Mouse (Mus musculus) cerebellum, adult (tissue): ENCODE results near the gene Stxbp6.
"Not testable (repeated sequence)": the region's sequence is repeated elsewhere in the genome, so short reads cannot be mapped to it uniquely, and the experiment has no call there.

Source experiments
- ATAC-seq: cut with Nextera tagmentation; 2 replicates; pipeline ENCODE4 v1.9.2; 2017; ENCODE audit warnings: mild to moderate bottlenecking, moderate library complexity, mixed read lengths; ENCODE audit not compliant: insufficient number of reproducible peaks, low FRiP score, low TSS enrichment

Stxbp6 gene

DNA sequence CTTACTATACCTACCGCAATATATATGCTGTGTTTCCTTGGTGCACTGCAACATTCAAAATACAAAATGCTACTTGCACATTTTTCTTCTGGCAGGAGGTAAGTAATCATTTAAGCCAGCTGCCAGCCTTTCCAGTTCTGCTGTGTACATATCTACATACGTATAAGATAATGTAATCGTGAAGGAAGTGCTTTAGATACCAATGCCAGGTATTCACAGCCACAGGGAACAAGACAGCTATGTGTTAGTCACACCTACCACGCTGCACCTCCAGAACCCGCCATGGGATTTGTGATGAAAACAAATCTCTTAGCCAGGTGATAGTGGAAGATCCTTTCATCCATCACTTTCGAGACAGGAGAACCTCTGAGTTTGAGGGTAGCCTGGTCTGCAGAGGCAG lies 13.7 kb downstream of the Stxbp6 start:
- no peak for ATAC-seq

- no peak for ATAC-seq
These were observed 16.5 kb downstream of the Stxbp6 start for GRCm38 (mm10) chr12:45058007-45058406.

DNA sequence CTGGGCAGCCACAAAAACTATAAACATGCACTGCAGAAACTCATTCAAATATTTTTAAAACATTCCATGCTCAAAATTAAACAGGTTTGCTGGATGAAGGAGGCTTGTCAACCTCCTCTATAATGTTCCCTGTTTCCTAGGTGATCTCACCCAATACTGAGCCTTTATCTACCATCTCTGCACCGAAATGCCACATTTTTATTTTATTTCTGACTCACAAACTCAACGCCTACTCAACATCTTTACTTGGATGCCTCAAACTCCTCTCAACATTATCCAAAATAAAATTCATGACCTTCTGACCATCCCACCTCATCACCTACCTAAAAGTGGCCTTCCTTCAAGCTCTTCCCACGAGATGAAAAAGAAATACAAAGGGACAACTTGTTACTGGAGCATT lies 18.1 kb downstream of the Stxbp6 start:
- no peak for ATAC-seq

GRCm38 (mm10) chr12:45053319-45053718 lies 21.2 kb downstream of the Stxbp6 start:
- no peak for ATAC-seq

- ATAC-seq = no peak
These were observed 21.6 kb downstream of the Stxbp6 start for GRCm38 (mm10) chr12:45052860-45053259.

DNA sequence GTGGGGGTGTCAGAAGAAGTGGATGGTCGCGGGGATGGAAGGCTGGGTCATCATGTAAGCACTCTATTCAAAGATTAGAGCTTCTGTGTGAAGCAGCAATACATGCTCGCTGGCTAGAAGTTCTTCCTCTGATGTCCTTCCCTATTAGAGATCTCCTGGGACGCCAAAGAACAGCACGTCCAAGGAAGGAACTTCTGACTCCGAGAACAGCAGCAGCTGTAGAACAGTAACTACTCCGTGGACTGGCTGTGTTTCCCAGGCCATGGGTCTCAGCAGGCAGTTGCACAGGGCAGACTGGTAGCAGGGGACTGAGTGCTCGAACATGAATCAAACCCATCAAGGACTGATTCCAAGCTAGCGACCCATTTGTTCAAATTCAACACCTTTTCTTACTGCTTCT lies 24.6 kb downstream of the Stxbp6 start:
- ATAC-seq = no peak

- ATAC-seq = not testable (repeated sequence)
These were observed 26.8 kb downstream of the Stxbp6 start for GRCm38 (mm10) chr12:45047711-45048110.

- no peak for ATAC-seq
These were observed 27.3 kb downstream of the Stxbp6 start for GRCm38 (mm10) chr12:45047172-45047571.

DNA sequence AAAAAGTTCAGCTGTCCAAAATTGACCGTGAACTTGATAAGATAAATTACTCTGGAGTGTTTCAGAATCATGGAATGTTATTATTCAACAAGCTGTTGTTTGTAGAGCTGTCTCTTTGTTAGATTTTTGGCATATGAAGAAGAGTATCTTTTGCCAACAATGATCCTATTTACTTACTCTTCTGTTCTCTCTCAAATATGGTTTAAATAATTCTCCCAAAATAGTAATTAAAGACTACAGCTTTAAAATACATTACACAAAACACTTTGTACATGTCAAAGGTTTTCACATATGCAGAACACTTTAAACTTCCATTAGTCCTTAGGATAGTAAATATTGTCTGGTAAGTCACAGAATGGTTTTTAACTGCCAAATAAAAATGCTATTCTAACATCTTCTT lies 29.9 kb downstream of the Stxbp6 start:
- ATAC-seq = no peak

DNA sequence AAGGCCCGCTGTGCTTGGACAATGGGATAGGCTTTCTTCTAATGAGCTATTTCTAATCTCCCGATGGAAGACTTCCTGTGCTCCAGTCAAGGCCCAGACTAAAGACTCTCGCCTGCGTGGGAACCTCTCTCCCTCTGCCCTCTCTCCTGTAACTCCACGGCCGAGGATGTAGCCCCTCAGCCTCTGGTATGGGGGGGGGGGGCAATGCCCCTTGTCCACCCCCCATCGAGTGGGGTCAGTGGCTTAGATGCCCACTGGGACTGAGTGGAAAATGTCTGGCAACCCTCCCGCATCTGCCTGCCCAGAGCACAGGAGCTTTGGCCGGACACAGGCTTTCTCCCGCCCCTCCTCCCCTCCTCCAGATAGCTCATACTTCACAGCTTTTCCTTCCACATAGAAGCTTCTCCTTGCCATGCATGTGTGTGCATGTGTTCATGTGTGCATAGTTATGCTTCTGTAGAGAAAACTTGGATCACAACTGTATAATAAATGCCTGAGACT lies 31.9 kb downstream of the Stxbp6 start:
- no peak for ATAC-seq

- no peak for ATAC-seq
These were observed 37.0 kb downstream of the Stxbp6 start for GRCm38 (mm10) chr12:45037496-45037895.

GRCm38 (mm10) chr12:45037091-45037490 lies 37.4 kb downstream of the Stxbp6 start:
- ATAC-seq = no peak

GRCm38 (mm10) chr12:45030681-45031080 lies 43.8 kb downstream of the Stxbp6 start:
- no peak for ATAC-seq

DNA sequence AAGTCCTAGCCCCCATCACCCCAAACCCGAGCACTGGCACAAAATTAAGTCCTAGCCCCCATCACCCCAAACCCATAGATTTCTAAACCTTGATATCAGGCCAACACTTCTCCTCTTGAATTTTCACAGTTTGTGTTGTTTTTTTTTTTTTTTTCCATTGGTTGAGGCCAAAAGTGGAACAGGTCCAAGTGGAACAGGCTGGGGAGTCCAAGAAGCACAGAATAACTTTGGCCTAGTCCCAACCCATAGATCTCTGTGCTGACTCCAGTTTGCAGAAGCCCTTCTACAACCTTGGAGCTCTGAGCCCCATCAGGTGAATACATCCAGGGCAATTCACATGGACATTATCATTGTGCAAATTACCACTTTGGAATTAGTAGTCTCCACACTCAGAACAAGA lies 48.2 kb downstream of the Stxbp6 start:
- ATAC-seq = no peak

GRCm38 (mm10) chr12:45020018-45020417 lies 54.5 kb downstream of the Stxbp6 start:
- ATAC-seq = no peak

DNA sequence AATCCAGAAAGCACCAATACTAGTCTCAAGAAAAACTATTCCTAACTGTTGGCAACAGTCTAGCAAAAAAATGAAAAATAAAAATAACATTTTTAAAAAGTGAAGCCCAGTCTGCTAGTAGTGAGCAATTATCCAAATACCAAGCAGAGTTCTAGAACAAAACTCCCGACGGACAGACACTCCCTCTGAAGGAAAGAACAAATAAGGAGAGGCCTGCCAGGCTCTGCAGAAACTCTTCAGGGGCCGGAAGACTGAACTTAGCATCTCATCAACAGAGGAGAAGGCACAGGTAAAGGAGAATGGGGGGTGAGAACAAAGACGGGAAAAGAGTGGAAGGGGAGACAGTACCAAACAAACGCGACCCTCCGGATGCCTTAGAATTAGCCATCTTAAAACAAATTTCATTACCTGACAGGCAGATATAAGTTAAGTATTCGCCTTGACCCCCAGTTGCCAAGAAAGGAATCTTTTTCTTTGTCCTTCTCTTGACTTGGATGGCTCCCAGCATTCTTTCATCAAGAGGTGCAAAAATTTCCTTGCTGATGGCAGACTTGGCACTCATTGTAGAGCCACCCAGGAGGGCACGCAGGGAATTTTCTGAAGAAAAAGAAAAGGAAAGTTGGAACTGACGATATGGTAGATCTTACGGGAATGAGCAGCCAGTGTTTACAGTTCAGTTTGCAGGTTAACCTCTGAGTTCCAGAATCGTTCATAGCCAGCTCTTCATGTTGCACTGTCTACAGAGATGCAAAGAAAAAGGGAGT lies 55.3 kb downstream of the Stxbp6 start:
- no peak for ATAC-seq

DNA sequence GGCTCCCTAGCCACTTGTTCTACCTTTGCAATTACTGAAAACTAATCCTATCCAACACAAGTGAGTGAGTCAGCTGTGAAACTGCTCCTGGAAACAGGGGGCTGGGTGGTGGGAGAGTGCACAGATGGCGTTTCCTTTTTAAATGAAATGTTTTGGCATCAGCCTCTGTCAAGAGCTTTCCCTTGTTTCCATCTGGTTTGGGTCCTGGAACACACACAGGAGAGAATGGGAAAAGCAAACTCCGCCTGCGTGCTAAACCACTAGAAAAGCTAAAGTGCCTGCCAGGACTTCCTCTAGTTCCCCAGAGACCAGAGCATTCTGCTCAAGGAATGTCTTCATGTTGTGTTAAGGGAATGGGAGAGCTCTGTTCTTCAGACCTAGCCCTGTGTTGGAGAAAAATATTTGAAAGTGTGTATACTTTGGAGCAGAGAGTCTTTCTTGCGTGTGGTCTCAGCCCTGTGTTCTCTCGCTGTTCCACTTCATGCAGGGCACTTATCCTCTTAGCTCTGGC lies 61.2 kb downstream of the Stxbp6 start:
- ATAC-seq = no peak

DNA sequence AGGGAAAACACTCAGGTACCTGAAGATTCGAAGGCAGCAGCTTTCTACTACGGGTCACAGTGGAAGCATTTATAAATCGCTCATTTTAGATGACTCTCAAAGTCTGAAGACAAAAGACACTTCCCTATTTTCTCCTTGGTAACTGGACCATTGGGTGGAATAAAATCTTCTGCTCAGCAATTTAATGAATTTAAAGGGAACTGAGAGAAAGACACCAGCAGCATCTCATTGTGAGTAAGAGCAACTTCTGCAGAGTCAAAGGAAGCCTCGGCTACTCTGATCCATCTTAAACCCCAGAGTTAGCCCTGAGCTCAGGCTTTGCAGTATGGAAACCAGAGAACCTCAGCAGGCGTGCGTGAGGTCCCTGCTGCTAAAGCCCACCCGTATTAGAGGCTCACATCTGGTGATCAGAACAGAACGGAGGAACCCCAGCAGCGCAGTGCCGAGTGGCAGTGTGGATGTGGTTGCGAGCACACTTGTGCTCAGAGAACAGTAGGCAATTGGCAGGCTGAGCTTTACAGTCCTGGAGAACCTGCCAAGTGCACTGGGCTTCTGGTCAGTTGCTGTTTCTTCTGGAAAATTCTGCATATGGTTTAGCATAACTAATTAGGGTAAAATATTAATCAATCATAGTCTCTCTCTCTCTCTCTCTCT lies 62.9 kb downstream of the Stxbp6 start:
- ATAC-seq = 0 out of 2 replicates have a peak, but pooled peaks have one; percentile 20

DNA sequence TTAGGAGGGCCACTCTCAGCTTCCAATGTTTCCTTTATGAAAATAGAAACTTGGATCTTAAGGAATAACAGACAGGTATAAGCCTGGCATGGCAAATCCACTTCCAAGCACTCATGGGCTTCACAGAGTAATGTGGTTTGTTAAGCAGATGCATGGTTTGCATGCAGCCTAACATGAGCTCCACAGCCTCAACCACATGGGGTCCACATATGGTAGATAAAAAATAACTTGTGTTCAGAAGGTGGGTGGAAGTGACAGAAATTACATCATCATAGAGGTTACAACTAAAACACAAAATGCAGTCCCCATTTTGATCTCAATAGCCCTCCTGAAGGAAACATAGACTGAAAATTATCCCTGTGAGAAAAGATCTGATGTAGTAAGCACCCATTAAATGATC lies 63.5 kb downstream of the Stxbp6 start:
- ATAC-seq = no peak

GRCm38 (mm10) chr12:45009984-45010611 lies 64.4 kb downstream of the Stxbp6 start:
- ATAC-seq = no peak

DNA sequence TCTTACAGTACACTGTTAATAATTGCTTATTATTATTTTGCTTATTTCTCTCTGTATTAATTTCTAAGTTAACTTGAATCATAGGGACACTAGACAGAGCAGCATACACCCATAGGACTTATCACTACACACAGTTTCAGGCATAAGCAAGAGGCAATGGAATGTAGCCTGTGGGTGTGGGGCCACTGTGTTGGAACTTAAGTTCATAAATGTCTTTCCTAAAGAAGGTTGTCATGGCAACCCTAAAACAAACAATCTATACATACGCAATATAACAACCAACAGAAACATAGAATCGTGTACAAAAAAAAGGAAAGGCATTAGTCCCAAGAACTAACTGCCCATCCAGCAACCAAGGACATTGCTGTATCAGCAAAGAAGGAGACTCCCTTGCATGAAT lies 67.9 kb downstream of the Stxbp6 start:
- ATAC-seq = no peak
